Mouse (Mus musculus): ENCODE data around the gene Fhit. TPM values are rescaled to one million over a fixed set of nuclear protein-coding genes. Genes with fewer than 3 reads are reported as not detected.

Fhit gene
- polyA plus RNA-seq, 1 experiment from 2014 or later = 8.6 TPM

GRCm38 (mm10) chr14:9721917-9722472 is 1439.8 kb downstream of the Fhit start:
- Histone ChIP-seq H3K27me3 (replicated peaks) (no peaks in the 10 kb centered on the region), H3K36me3 (replicated peaks) (no peaks in the 10 kb centered on the region), H3K4me3 (no peak overlapping the region), H3K4me2 (no peak overlapping the region), H3K9ac (no peak overlapping the region), H3K9me3 (no peaks in the 10 kb centered on the region; the same call in 1 of the 2 replicates), H3K4me1 (no peaks in the 10 kb centered on the region), H3K27ac (no peak overlapping the region)
- WGBS = 62% methylated on average over 2 of the region's 2 CpGs
- ATAC-seq (replicated peaks) = no peak

- no peaks in the 10 kb centered on the region for H3K36me3 ChIP-seq (replicated peaks)
- H3K9me3 ChIP-seq = no peaks in the 10 kb centered on the region
- H3K27me3 ChIP-seq (replicated peaks) = peaks cover 7% of the 10 kb centered on the region; the same call in 1 of the 2 replicates
- no peak overlapping the region for H3K4me3 ChIP-seq
- WGBS = 57% methylated on average over 1 of the region's 1 CpGs
- no peak overlapping the region for H3K9ac ChIP-seq
- no peak overlapping the region for H3K27ac ChIP-seq
- no peak for ATAC-seq (replicated peaks)
- H3K4me1 ChIP-seq = 0 out of 2 replicates have a peak, but pooled peaks cover 4% of the 10 kb centered on the region
- H3K4me2 ChIP-seq = no peak overlapping the region
Measured at GRCm38 (mm10) chr14:9698621-9699020, 1463.2 kb downstream of the Fhit start.

- no peak for ATAC-seq (replicated peaks)
- no peaks in the 10 kb centered on the region for H3K9me3 ChIP-seq
- H3K4me1 ChIP-seq = 0 out of 2 replicates have a peak, but pooled peaks cover 4% of the 10 kb centered on the region
- 87% methylated on average over 3 of the region's 3 CpGs for WGBS
- no peak overlapping the region for H3K4me2 ChIP-seq
- H3K36me3 ChIP-seq (replicated peaks) = no peaks in the 10 kb centered on the region
- no peak overlapping the region for H3K27ac ChIP-seq
- no peak overlapping the region for H3K9ac ChIP-seq
- peaks cover 7% of the 10 kb centered on the region; the same call in 1 of the 2 replicates for H3K27me3 ChIP-seq (replicated peaks)
- H3K4me3 ChIP-seq = no peak overlapping the region
Measured at GRCm38 (mm10) chr14:9697101-9697500, 1464.7 kb downstream of the Fhit start.

GRCm38 (mm10) chr14:9696004-9696403 is 1465.8 kb downstream of the Fhit start:
- H3K4me3 ChIP-seq = no peak overlapping the region
- H3K4me1 ChIP-seq = 0 out of 2 replicates have a peak, but pooled peaks cover 4% of the 10 kb centered on the region
- no peaks in the 10 kb centered on the region for H3K9me3 ChIP-seq
- 16% methylated on average over 4 of the region's 4 CpGs for WGBS
- H3K9ac ChIP-seq = no peak overlapping the region
- ATAC-seq (replicated peaks) = no peak
- no peak overlapping the region for H3K27ac ChIP-seq
- H3K36me3 ChIP-seq (replicated peaks) = no peaks in the 10 kb centered on the region
- H3K4me2 ChIP-seq = no peak overlapping the region
- peaks cover 7% of the 10 kb centered on the region; the same call in 1 of the 2 replicates for H3K27me3 ChIP-seq (replicated peaks)

GRCm38 (mm10) chr14:9695217-9695690 is 1466.6 kb downstream of the Fhit start:
- 17% methylated on average over 4 of the region's 4 CpGs for WGBS
- no peak overlapping the region for H3K9ac ChIP-seq

GRCm38 (mm10) chr14:9688664-9689257 is 1473.1 kb downstream of the Fhit start:
- no peak overlapping the region for H3K27ac ChIP-seq
- no peak overlapping the region for H3K4me2 ChIP-seq
- H3K4me1 ChIP-seq = no peaks in the 10 kb centered on the region
- no peaks in the 10 kb centered on the region for H3K36me3 ChIP-seq (replicated peaks)
- 88% methylated on average over 2 of the region's 2 CpGs for WGBS
- no peaks in the 10 kb centered on the region for H3K9me3 ChIP-seq
- no peak overlapping the region for H3K4me3 ChIP-seq
- no peak for ATAC-seq (replicated peaks)
- no peaks in the 10 kb centered on the region for H3K27me3 ChIP-seq (replicated peaks)
- no peak overlapping the region for H3K9ac ChIP-seq

More at GRCm38 (mm10) chr14:9695217-9695690, 1466.6 kb downstream of the Fhit start:
- H3K27me3 ChIP-seq (replicated peaks) = 0 out of 2 replicates have a peak, but pooled peaks cover 4% of the 10 kb centered on the region
- H3K36me3 ChIP-seq (replicated peaks) = no peaks in the 10 kb centered on the region
- peak; percentile 84 for ATAC-seq (replicated peaks)
- no peak overlapping the region for H3K27ac ChIP-seq
- no peaks in the 10 kb centered on the region for H3K9me3 ChIP-seq
- H3K4me3 ChIP-seq = no peak overlapping the region
- H3K4me2 ChIP-seq = no peak overlapping the region
- 0 out of 2 replicates have a peak, but pooled peaks cover 4% of the 10 kb centered on the region for H3K4me1 ChIP-seq

GRCm38 (mm10) chr14:9684362-9684761 is 1477.5 kb downstream of the Fhit start:
- no peaks in the 10 kb centered on the region for H3K27me3 ChIP-seq (replicated peaks)
- ATAC-seq (replicated peaks) = no peak
- H3K4me2 ChIP-seq = no peak overlapping the region
- H3K27ac ChIP-seq = no peak overlapping the region
- H3K9me3 ChIP-seq = no peaks in the 10 kb centered on the region
- no peak overlapping the region for H3K4me3 ChIP-seq
- no peaks in the 10 kb centered on the region for H3K36me3 ChIP-seq (replicated peaks)
- 48% methylated on average over 1 of the region's 1 CpGs for WGBS
- no peak overlapping the region for H3K9ac ChIP-seq
- no peaks in the 10 kb centered on the region for H3K4me1 ChIP-seq

- no peak overlapping the region for H3K4me3 ChIP-seq
- no peaks in the 10 kb centered on the region for H3K9me3 ChIP-seq
- no peak overlapping the region for H3K9ac ChIP-seq
- H3K36me3 ChIP-seq (replicated peaks) = no peaks in the 10 kb centered on the region
- H3K27me3 ChIP-seq (replicated peaks) = no peaks in the 10 kb centered on the region
- H3K4me1 ChIP-seq = no peaks in the 10 kb centered on the region
- H3K27ac ChIP-seq = no peak overlapping the region
- H3K4me2 ChIP-seq = no peak overlapping the region
- no peak for ATAC-seq (replicated peaks)
- WGBS = 66% methylated on average over 1 of the region's 1 CpGs
Measured at GRCm38 (mm10) chr14:9672728-9673127, 1489.1 kb downstream of the Fhit start.

- H3K4me2 ChIP-seq = no peak overlapping the region
- H3K4me3 ChIP-seq = no peak overlapping the region
- ATAC-seq (replicated peaks) = no peak
- no peaks in the 10 kb centered on the region for H3K36me3 ChIP-seq (replicated peaks)
- no peak overlapping the region for H3K9ac ChIP-seq
- H3K27me3 ChIP-seq (replicated peaks) = no peaks in the 10 kb centered on the region
- no peaks in the 10 kb centered on the region for H3K9me3 ChIP-seq
- no peaks in the 10 kb centered on the region for H3K4me1 ChIP-seq
- WGBS = 57% methylated on average over 3 of the region's 3 CpGs
- no peak overlapping the region for H3K27ac ChIP-seq
Measured at GRCm38 (mm10) chr14:9671776-9672175, 1490.1 kb downstream of the Fhit start.

GRCm38 (mm10) chr14:9669766-9670165 is 1492.1 kb downstream of the Fhit start:
- H3K4me3 ChIP-seq = no peak overlapping the region
- ATAC-seq (replicated peaks) = no peak
- H3K27ac ChIP-seq = no peak overlapping the region
- H3K9ac ChIP-seq = no peak overlapping the region
- H3K9me3 ChIP-seq = no peaks in the 10 kb centered on the region
- H3K36me3 ChIP-seq (replicated peaks) = no peaks in the 10 kb centered on the region
- no peaks in the 10 kb centered on the region for H3K27me3 ChIP-seq (replicated peaks)
- WGBS = 89% methylated on average over 1 of the region's 1 CpGs
- H3K4me2 ChIP-seq = no peak overlapping the region
- no peaks in the 10 kb centered on the region for H3K4me1 ChIP-seq

- H3K4me1 ChIP-seq = no peaks in the 10 kb centered on the region
- no peaks in the 10 kb centered on the region for H3K27me3 ChIP-seq (replicated peaks)
- H3K36me3 ChIP-seq (replicated peaks) = no peaks in the 10 kb centered on the region
- no peak for ATAC-seq (replicated peaks)
- H3K9me3 ChIP-seq = no peaks in the 10 kb centered on the region
- WGBS = 65% methylated on average over 1 of the region's 1 CpGs
- H3K27ac ChIP-seq = no peak overlapping the region
- H3K4me3 ChIP-seq = no peak overlapping the region
- no peak overlapping the region for H3K4me2 ChIP-seq
- no peak overlapping the region for H3K9ac ChIP-seq
Measured at GRCm38 (mm10) chr14:9658445-9658844, 1503.4 kb downstream of the Fhit start.

- H3K36me3 ChIP-seq (replicated peaks) = no peaks in the 10 kb centered on the region
- WGBS = 64% methylated on average over 1 of the region's 1 CpGs
- H3K9ac ChIP-seq = no peak overlapping the region
- no peak for ATAC-seq (replicated peaks)
- no peak overlapping the region for H3K4me3 ChIP-seq
- no peak overlapping the region for H3K4me2 ChIP-seq
- no peaks in the 10 kb centered on the region for H3K9me3 ChIP-seq
- H3K27me3 ChIP-seq (replicated peaks) = no peaks in the 10 kb centered on the region
- 0 out of 2 replicates have a peak, but pooled peaks cover 5% of the 10 kb centered on the region for H3K4me1 ChIP-seq
- no peak overlapping the region for H3K27ac ChIP-seq
Measured at GRCm38 (mm10) chr14:9651417-9651816, 1510.4 kb downstream of the Fhit start.

- Histone ChIP-seq H3K4me1 (peaks cover 18% of the 10 kb centered on the region), H3K9me3 (no peaks in the 10 kb centered on the region), H3K4me3 (no peak overlapping the region), H3K27me3 (replicated peaks) (no peaks in the 10 kb centered on the region), H3K4me2 (no peak overlapping the region), H3K36me3 (replicated peaks) (no peaks in the 10 kb centered on the region), H3K9ac (no peak overlapping the region), H3K27ac (no peak overlapping the region)
- WGBS = 91% methylated on average over 1 of the region's 1 CpGs
- no peak for ATAC-seq (replicated peaks)
Measured at GRCm38 (mm10) chr14:9648416-9648815, 1513.4 kb downstream of the Fhit start.

Measured in midbrain, embryonic 15.5 days (tissue).